Mouse (Mus musculus) megakaryocyte progenitor cell, adult 5-6 weeks (primary cell): Measurements from ENCODE around the gene Rab28. TPM values are rescaled to one million over a fixed set of nuclear protein-coding genes. Genes with fewer than 3 reads are reported as not detected.
"Not testable (repeated sequence)": the region's sequence is repeated elsewhere in the genome, so short reads cannot be mapped to it uniquely, and the experiment has no call there.

Experiments
- ATAC-seq: replicated peaks from 2 replicates; pipeline ENCODE4 v1.8.0; 2016; ENCODE audit warnings: mild to moderate bottlenecking, moderate TSS enrichment, inconsistent platforms; ENCODE audit not compliant: poor library complexity
- total RNA-seq, 2 experiments: library from RNA; stranded (forward) in 1 of 2; stranded (reverse) in 1 of 2; fragments of 157-497, 149-512 nt in 1 of 2; fragments of 200-1000 nt in 1 of 2; gene quantifications; 2 replicates each; pipeline versions ENCODE4 v1.2.3 to v1.2.4; 2015 to 2017

Gene Rab28
- total RNA-seq (2015) (45.8 and 49.3 TPM in 2 replicates), total RNA-seq (2017) (40.6 and 44.1 TPM in 2 replicates)

DNA sequence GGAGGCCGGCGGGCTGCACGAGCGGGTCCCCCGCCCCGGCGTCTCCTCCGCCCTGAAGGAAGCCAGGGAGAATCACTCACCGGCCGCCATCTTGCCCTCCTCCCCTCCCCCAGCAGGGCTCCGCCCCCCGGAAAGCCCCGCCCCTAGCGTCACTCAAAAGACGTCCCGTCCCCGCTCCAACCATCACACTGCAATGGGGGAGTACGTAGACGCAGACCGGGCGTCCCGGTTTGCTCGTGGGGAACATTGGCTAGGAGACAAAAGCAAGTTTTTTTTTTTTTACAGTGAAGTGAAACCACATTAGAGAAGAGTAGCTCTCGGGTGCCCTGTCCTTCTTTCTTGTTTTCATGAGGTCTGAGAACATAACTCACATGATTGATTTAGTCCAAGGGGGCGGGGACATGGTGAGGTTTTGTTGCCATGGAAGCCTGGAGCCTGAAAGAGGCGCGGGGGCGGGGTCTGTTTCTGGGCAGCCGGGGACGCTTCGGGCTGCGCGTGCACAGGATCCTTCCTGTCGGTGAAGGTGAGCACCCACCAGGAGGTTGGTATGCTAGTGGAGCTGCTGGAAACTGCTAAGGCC, at the start of gene Rab28:
Rab28 (minus strand) TSS at position 107 of the 580 bp plus-strand sequence.
- peak; percentile 91 for ATAC-seq

DNA sequence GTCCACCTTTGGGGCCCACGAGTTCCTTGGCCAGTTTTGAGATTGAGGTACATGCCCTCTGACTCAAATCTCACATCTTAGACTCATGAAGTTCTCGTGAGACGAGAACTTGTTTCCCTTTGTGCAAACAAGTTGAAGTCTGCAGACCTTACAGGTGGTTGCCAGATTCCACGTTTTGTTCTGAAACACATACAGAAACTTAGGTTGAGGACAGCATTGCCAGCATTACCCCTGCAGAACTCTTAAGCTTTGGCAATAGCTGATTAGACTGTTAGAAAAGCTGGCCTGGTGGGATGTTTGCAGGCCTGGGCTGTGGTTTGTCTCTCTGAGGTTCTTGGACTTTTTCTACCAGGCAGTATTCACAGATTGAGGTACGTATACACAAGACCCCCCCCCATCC, 49.4 kb upstream of the Rab28 start:
- ATAC-seq, result no peak

DNA sequence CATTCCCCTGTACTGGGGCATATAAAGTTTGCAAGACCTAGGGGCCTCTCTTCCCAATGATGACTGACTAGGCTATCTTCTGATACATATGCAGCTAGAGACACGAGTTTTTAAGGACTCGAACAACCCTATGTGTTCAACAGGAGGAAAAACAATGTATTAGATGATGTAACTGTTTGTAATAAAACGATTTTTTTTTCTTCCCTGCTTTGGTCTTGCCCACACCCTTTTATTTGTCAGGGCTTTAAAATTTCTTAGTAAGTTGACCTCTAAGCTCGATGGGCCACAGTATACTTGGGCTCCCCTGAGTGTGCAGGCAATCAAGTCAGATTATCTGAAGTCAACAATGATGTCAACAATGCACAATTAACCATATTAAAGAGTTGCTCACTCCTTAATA, 48.4 kb upstream of the Rab28 start:
- no peak for ATAC-seq

DNA sequence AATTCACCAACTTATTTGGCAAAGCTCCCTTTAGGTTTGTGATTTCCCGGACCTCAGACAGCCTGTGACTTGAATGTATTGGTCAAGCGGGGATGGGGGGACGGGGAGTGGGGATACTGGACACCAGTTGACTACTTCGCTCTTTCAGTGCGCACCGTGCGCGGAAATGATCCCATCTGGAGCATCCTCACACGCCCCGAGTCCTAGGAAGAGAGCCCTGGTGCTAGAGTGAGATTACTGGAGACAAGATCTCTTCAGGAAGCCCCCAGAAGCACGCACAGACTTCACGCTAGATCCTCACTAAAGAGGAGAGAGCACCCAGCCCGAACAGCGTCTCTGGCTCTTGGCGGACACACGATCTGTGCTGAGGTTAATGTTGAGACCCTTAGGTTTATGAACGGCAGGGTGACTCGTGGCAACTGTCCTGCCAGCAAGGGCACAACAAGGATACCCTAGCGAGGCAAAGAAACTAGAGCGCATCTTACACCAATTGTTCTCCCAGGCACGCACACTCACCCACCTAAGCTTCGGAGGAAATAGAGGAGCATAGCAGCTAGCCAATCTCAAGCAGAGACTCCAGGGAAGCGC, 47.5 kb upstream of the Rab28 start:
- 0 out of 2 replicates have a peak, but pooled peaks have one; percentile 20 for ATAC-seq

DNA sequence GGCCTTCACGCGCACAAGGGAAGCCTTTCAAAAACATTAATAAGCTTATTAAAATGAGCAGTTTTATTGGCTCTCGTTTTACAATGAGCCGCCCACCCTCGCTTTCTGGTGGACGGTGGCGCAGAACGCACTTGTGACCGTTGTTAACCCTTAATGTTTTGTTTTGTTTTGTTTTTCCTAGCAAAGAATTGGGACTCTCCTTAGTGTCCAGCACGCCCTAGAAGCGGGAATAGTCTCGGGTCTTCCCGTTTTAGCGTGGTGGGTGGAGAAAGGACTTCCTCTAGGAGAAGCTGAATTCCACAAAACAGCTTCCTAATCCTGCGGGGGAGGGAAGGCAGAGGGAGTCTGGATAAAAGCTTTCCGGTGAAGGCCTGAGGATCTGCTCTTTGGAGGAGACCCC, 46.9 kb upstream of the Rab28 start:
- no peak for ATAC-seq

DNA sequence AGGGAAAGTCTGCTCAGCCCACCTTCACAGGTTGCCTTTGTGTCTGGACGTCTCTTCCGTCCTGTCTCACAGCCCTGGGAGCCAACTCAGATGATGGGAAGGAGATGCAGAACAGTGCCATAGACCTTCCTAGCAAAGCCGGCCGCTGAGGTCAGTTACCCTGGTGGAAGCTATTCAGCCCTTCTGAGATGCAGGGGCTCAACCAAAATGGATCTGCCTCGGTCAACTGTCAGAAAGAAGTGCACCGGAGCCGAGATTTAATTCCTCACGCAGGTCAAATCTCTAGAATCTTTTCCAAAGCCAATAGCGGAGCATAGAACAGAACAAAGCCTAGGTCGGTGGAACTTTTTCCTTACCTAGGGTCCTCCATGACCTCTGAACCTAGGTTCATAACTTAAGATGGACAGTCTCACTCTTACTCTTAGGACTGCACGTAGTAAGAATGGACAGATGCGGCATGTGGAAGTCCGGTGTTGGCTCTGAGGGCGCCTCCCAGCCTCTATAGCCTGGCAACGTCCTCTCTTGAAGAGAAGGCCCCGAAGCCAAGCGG, 46.3 kb upstream of the Rab28 start:
- ATAC-seq, result 0 out of 2 replicates have a peak, but pooled peaks have one; percentile 18

DNA sequence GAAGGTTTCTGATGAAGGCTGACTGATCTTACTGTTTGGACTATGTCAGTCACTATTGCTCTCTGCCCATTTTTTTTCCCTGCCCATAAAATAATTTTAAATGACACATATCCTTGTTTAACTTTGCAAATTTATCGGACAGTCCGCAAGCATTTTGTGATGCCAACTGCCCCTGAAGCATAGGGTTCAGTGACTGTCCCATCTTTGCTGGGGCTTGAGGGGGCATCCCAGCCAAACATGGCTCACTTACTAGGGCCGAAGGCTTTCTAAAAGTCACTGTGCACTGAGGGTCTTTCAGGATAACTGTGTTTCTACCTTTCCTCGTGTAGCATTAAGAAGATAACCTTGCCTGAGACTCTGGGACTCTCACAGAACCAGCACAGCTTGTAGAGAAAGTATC, 44.8 kb upstream of the Rab28 start:
- no peak for ATAC-seq

DNA sequence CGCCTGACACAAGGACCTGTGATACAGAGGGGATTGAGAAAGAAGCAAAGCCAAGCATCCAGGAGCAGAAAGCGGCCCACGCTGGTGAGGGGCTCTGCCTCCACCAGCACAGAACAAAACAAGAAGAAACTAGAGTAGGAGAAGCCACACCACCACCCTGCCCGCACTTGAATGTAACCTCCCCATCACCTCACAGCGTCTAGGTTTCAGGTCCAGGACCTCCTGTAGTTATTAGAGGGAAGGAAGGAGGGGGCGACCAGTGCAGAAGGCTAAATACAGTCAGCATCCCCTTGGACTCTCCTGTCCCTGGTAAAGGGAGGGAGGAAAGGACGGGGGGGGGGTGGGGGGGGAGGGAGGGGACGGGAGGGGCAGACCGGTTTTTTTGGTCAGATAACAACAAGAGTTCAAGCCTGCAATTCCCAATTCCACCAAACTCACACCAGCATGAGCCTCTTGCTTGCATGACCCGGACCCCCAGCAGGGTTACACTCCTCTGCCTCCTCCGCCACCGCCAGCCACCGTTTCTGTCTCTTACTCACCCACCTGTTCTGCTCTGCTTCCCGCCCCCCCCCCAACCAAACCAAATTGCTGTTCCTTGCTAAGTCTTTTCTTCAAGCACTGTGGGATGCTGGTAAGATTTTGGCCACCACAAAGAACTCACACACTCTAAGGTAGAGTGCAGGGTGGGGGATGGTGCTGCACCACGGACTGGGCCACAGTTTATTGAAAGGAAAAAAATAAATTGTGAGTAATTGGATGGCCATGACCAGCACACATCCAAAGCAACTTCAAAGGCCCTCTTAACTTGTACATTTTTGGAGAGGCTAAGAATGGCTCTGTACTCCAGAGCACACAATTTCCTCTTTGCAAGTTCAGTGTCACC, 37.2 kb upstream of the Rab28 start:
- ATAC-seq, result no peak

DNA sequence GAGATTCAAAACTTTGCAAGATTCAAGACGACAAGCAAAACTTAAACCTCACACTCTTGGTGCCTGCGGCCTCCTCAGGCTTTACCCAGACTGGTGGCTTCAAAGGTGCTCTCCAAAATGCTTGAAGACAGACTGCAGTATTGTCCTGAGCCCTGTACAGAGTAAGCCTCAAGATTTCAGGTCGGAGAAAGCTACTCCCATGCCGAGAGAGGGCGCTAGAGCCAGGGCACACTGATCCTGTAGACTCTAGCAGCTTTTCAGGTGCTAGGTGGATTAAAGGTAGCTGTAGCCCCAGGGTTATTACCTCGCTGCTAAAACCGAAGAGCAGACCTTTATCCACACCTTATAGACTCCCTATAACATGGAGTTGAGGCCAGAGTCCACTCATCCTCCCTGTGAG, 36.3 kb upstream of the Rab28 start:
- peak; percentile 48; the same call in 1 of the 2 replicates for ATAC-seq

DNA sequence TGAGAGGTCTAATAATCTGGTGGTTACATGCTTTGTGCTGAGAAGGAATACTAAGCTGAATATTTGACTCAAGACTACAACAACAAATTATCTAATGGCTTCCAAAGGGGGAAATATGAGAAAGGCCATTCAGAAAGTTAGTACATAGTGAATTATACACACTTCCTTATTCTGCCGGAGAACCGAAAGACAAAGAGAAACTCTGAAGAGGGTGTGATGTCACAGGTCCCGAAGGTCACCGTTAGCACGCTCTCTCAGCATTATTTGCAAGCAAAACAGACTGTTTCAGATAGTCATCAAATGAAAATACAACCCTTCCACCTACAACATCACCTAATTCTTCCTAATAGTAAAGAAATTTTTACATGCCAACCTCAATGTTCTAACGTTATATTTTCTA, 30.9 kb upstream of the Rab28 start:
- ATAC-seq, result peak; percentile 98

DNA sequence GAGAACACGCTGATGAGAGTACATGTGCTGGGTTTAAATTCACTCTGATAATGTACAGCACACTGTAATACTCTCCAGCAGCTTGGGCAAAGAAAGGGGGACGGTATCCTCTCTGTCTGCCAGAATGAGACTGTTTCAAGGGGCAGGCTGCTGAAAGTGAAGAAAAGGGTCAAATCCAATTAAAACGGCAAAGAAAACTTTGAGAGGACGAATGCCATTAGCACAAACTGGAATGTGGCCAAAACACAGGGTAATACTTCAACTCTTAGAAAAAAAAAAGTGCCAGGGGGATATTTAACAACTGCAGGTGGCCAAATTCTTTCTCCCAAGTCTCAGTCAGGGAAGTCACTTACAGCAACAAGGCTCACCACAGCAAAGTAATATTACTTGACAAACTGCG, 29.1 kb upstream of the Rab28 start:
- ATAC-seq, result no peak

DNA sequence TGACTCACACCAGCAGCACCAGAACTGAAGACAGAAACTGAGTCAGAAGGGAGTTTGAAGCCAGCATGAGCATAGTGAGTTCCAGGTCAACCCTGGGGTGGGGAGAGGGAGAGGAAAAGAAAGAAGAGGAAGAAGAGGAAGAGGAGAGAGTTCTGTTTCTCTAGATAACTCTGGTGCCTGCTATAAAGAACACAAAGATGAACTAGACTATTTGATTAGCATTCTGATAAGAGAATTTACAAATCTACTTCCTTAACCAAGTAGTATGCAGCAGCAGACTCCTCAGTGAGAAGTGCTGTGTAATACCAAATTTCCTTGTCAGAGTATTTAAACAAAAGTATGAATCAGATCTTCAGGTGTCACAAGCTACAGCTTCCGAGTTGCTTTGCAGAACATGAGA, 19.1 kb upstream of the Rab28 start:
- no peak for ATAC-seq

DNA sequence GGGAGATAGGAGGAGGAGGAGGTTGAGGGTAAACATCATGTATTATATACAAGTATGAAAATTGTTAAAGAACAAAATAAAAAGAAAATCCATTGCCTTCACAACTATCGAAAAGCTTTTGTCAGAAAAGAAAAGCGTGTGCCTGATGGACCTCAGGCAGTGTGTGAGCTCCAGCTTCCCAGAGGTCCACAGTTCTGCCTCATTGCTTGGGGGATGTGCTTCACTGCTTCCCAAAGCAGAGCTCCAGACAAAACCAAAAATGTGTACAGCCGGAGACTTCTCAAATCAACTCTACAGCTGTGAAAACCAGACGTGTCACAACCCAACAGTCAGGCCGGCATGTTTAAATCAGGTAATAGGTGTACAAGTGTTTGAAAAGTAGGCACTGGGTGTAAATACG, 17.6 kb upstream of the Rab28 start:
- ATAC-seq, result no peak

DNA sequence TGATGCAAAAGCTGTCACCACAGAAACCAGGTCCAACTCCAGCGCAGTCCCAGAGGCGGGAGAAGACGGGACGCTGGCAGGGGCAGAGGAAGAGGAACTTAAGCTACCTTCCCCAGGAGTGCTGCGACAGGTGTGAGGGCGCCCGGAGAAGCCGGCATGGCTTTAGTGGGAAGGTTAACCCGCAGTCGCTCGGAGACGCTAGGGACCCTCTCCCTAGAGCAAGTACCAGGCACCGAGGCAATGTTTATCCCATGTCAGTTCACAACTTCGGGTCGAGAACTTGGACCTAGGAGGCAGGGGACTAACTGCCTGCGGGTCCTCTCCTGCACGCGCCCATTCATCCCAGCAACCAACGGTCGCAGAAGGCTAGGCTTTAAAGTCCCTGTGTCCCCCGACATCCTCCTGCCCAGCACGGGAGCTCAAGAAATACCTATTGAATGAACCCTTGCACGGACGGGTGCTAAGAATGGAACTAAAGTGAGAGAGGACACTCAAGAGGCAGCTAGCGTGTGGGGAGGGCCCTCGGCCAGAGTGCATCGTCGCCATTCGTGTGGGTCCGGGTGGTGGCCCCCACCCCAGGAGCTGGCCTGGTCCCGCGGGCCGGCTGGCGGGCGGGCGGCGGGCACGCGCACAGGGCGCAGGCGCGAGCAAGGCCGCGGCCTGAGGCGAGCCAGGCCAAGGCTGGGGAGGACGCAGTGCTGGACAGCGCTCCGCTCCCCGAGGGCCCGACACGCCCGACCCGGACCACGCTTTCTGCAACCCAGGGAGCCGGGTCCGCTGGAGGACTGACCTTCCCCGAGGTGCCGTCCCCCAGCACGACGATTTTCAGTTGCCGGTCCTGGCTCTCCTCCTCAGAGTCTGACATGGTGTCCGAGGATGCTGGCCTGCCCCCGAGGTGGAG, 592 bp downstream of the Rab28 start:
- peak; percentile 55 for ATAC-seq

DNA sequence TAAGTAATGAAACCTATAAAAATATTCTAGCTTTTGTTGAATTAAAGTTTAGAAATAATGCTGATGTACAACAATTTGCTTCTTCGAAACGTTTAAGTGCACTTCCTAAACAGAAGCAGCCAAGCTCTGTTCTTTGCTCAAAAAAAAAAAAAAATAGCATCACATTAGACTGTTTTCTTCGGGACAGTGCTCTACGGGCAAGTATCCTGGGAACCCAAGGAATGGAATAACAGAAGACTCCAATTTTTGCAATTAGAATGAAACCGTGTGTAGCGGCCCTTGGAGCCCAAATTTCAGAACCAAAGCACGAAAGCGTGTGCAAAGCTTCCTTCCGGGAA, 1.2 kb downstream of the Rab28 start:
- no peak for ATAC-seq

DNA sequence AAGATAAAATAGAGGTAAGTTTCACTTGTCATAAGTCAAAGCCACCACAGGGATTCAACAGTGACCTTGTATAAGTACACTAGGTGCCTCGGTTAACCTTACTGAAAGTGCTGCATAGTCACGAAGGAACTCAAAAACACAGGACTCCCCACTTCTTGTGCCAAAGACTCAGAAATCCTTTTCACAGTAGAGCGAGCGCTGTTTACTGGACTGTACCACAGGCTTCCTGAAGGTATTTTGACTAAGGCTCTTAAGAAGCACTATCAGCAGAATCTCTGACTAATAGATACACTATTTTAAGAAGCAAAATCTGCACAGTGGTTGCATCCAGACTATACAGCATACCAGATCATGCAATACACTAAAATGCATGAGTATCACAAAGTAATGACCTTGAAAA, 6.9 kb downstream of the Rab28 start:
- not testable (repeated sequence) for ATAC-seq

DNA sequence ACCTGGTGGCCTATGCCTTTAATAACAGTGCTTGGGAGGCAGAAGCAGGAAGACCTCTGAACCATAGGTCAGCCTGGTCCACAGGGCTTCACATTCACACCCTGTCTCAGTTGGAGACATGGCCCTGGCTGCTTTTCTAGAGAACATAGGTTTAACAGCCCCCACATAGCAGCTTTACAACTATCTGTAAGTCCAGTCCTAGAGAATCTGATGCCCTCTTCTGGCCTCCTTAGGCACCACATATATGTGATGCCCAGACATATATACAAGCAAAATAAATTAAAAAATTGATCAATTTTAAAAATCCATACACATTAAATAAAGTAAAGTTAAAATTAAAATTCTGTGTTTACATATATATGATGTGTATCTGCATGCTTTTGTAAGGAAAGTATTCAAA, 10.0 kb downstream of the Rab28 start:
- peak; percentile 73 for ATAC-seq

DNA sequence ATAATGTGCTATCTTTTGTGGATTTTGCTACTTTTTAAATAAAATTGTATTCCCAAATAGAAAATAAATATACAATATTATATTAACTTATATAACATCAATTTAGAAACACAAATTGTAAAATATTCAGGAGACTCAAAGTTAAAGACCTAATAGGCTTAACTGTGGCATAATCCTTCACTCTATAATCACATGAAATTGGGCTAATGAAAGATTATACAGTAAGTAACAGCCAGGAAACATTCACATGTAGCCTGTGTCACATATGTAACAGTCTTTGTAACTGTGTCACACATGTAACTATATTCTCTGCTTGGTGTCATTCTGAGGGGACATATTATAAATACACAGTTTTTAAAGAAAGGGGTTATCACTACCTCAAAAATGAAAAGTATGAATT, 22.9 kb downstream of the Rab28 start:
- ATAC-seq, result no peak

DNA sequence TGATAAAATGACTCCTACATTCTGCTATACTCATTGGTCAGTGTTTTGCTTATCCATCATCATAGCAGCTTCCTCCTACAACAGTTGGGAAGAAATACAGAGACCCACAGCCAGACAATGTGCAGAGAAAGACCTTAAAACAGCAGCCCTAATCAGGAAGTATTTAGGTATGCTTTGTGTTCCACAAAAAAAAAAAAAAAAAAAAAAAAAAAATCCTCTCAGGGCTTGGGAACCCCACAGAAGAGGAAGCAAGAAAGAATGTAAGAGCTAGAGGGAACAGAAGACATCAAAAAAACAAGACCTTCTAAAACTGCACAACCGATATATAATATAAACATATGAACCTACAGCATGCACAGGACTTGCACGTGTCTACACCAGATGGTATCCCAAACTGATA, 24.0 kb downstream of the Rab28 start:
- no peak for ATAC-seq

DNA sequence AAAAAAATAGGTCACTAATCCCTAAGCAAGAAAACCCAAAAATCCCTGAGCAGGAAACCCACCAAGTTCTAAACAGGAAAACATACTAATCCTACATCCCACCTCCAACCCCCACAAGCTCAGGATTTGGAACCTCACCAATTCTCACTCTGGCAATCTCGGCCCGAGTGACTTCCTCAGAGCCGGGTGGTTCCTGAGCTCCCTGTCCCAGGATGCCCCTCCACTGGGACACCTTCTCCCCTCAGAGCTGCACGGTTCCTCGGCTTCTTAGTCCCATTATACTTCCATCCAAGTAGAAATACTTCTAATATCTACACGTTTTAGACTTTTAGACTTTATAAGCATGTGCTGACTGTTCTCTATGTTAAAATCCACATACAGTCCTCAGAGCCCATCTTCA, 41.9 kb downstream of the Rab28 start:
- ATAC-seq, result no peak

DNA sequence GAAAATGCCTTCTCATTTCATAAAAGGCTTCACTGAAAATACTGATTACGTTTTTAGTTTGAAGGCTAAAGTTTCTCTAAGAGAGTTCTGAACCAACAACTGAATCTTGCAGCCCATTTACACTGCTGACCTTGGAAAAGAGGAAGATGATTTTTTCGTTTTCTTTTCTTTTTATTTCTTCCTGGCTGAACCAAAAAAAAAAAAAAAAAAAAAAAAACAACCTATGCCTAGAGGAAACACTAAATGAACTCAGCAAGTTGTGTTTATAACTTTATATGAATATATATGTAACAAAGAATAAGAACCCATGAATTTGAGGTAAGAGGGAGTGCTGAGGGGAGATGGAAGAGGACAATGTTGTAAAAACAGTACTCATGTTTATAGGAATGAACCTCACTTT, 71.2 kb downstream of the Rab28 start:
- no peak for ATAC-seq
